Mouse (Mus musculus) heart, adult 2 months (tissue): Measurements from ENCODE around the gene Angptl4. TPM values are rescaled to one million over a fixed set of nuclear protein-coding genes. Genes with fewer than 3 reads are reported as not detected.

Experiments used
- DNase-seq, 2 experiments: peaks; one replicate each; pipeline ENCODE4 v3.0.0; 2021
- H3K27ac ChIP-seq: fragments of 200-600 bp; 2 replicates; pipeline ENCODE4 v1.8.1; 2022
- H3K27me3 ChIP-seq: fragments of 200-500 bp; 2 replicates; pipeline ENCODE4 v1.6.1; 2012; ENCODE audit warnings: mild to moderate bottlenecking, low read length, inconsistent platforms, mixed read lengths; ENCODE audit not compliant: control insufficient read depth, insufficient read depth
- H3K36me3 ChIP-seq: fragments of 200-500 bp; 2 replicates; pipeline ENCODE4 v1.6.1; 2012; ENCODE audit warnings: low read length, inconsistent platforms; ENCODE audit not compliant: control insufficient read depth, insufficient read depth
- H3K4me1 ChIP-seq: fragments of 200-500 bp; 2 replicates; pipeline ENCODE4 v1.6.1; 2011; ENCODE audit warnings: low read length; ENCODE audit not compliant: control insufficient read depth, insufficient read depth
- H3K4me3 ChIP-seq: fragments of 200-600 bp; 2 replicates; pipeline ENCODE4 v1.8.1; 2022
- H3K79me2 ChIP-seq: fragments of 200-500 bp; replicated peaks from 2 replicates; pipeline ENCODE4 v1.6.1; 2012; ENCODE audit warnings: mild to moderate bottlenecking, inconsistent platforms, low read length, moderate library complexity, mixed read lengths; ENCODE audit not compliant: control insufficient read depth, insufficient read depth
- H3K9ac ChIP-seq: fragments of 200-500 bp; 2 replicates; pipeline ENCODE4 v1.6.1; 2012; ENCODE audit warnings: low read depth, mild to moderate bottlenecking, control low read depth, inconsistent platforms, low read length, mixed read lengths
- CTCF ChIP-seq: fragments of 200-600 bp; IDR thresholded peaks from 2 replicates; pipeline ENCODE4 v1.8.1; 2022; ENCODE audit warnings: antibody characterized with exemption, mild to moderate bottlenecking, moderate library complexity
- EP300 ChIP-seq: fragments of 200-500 bp; IDR thresholded peaks from 2 replicates; pipeline ENCODE4 v1.6.1; 2011; ENCODE audit warnings: low read depth, low read length, control low read depth; ENCODE audit not compliant: insufficient read depth
- POLR2A ChIP-seq: fragments of 200-500 bp; IDR thresholded peaks from 2 replicates; pipeline ENCODE4 v1.6.1; 2011; ENCODE audit warnings: mild to moderate bottlenecking, low read depth, low read length, control low read depth; ENCODE audit not compliant: insufficient read depth
- WGBS: fragments of 180-500 bp; shearing (Covaris S2); methylation state at CpG from one replicate; pipeline ENCODE4 v1.1.7; 2018; 5-methylcytosine and 5-hydroxymethylcytosine counted together
- intact Hi-C: fragments of 180-260 bp; cut with DNase I; formaldehyde crosslinking; loops from one replicate; pipeline ENCODE4 v1.15.1; 2025
- polyA plus RNA-seq: library from polyadenylated mRNA; depleted of rRNA; stranded (reverse); fragments of >200 nt; gene quantifications from 2 replicates; pipeline ENCODE4 v1.2.3, GENCODE M21; 2012
- total RNA-seq, 2 experiments: library from RNA; stranded (reverse); gene quantifications; 2 replicates each; pipeline ENCODE4 v1.2.3; 2021

The Angptl4 gene
- total and polyA plus RNA-seq, 3 experiments = 4.7 to 18.9 (median 7.2) TPM

- TF ChIP-seq EP300 = no peak
- TF ChIP-seq POLR2A = no peak
- no peak for TF ChIP-seq CTCF
- no peaks in the 10 kb centered on the region for H3K79me2 ChIP-seq
- H3K36me3 ChIP-seq = peaks cover 8% of the 10 kb centered on the region
- peaks cover 27% of the 10 kb centered on the region for H3K4me1 ChIP-seq
- 9% methylated on average over 5 of the region's 5 CpGs for WGBS
- peak overlapping the region; percentile 49; the same call in 1 of the 2 replicates for H3K9ac ChIP-seq
- peak; percentile 33 to 44 for DNase-seq
- peak overlapping the region; percentile 88 for H3K27ac ChIP-seq
- peak overlapping the region; percentile 56 for H3K4me3 ChIP-seq
- intact Hi-C loops = no loop called here
- H3K27me3 ChIP-seq = no peaks in the 10 kb centered on the region
These were observed 1.2 kb downstream of the Angptl4 start for GRCm38 (mm10) chr17:33780431-33780830.

DNA sequence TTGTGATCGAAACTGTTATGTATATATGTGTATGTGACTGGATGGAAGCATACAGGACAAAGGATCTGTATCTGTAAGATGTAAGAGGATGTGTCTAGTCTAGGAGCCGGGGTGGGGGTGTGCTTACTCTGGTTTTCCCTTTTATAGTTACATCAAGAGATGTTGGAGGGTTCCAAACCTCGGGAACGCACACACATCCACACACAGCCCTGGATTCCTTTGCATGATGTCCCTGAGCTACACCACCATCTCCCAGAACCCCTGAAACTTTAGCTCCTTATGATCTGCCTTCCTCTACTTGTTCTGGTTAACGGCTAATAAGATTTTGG lies 1.7 kb downstream of the Angptl4 start:
- Histone ChIP-seq H3K4me3 (peak overlapping the region; percentile 56), H3K79me2 (no peaks in the 10 kb centered on the region), H3K27me3 (no peaks in the 10 kb centered on the region), H3K36me3 (peaks cover 8% of the 10 kb centered on the region), H3K27ac (peak overlapping the region; percentile 88), H3K9ac (no peak overlapping the region), H3K4me1 (peaks cover 27% of the 10 kb centered on the region)
- intact Hi-C loops = loop anchor here (2.0 kb wide), 1 partner anchor 23 kb away; no protein-coding TSS in a partner anchor
- DNase-seq = no peak
- 12% methylated on average over 5 of the region's 5 CpGs for WGBS
- no peak for TF ChIP-seq POLR2A
- TF ChIP-seq CTCF = no peak
- TF ChIP-seq EP300 = no peak

DNA sequence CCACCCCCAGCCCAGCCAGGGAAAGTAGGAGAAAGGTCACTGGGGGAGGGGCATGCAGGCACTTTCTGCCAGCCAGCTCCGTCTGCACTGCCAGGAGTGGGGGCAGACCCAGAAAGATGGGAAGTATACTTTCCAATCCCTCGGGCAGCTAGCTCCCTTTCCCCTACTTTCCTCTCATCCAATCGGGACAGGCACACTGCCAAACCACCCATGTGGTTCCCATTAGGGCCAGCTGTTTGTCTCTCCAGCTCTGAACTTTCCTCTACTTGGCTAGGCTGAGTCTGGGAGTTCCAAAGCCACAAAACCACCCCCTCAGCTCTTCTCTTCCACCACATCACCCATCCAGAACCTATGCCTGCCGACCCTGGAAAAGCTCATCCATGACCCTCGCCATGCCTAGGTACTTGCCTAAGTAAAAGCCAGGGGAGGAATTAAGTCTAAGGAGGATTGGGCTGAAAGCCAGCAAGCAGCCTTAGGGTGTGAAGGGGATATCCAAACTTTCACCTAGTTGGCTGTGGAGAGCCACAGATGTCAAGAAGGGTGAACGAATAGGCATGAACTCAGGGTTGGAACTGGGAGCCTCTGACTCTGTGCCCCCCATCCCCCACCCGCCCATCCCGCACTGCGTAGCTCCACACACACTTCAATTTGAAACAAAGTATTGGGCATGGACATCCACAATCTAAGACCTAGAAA lies 2.2 kb downstream of the Angptl4 start:
- Histone ChIP-seq H3K27ac (peak overlapping the region; percentile 88), H3K36me3 (peaks cover 8% of the 10 kb centered on the region), H3K27me3 (no peaks in the 10 kb centered on the region), H3K4me1 (peaks cover 27% of the 10 kb centered on the region), H3K79me2 (no peaks in the 10 kb centered on the region), H3K4me3 (peak overlapping the region; percentile 56), H3K9ac (no peak overlapping the region; the same call in 1 of the 2 replicates)
- intact Hi-C loops = loop anchor here (2.0 kb wide), 1 partner anchor 23 kb away; no protein-coding TSS in a partner anchor
- DNase-seq = peak; percentile 95 to 96
- peak; percentile 58; the same call in 1 of the 2 replicates for TF ChIP-seq POLR2A
- TF ChIP-seq EP300 = peak; percentile 98
- TF ChIP-seq CTCF = no peak
- WGBS = 5% methylated on average over 9 of the region's 9 CpGs

GRCm38 (mm10) chr17:33775287-33775686 lies 6.3 kb downstream of the Angptl4 start:
- intact Hi-C loops = no loop called here

GRCm38 (mm10) chr17:33774573-33775155 lies 7.0 kb downstream of the Angptl4 start:
- H3K27ac ChIP-seq = no peak overlapping the region
- 79% methylated on average over 8 of the region's 8 CpGs for WGBS
- DNase-seq = no peak
- H3K4me3 ChIP-seq = no peak overlapping the region
- no peaks in the 10 kb centered on the region for H3K27me3 ChIP-seq
- H3K4me1 ChIP-seq = peaks cover 8% of the 10 kb centered on the region
- no peak for TF ChIP-seq POLR2A
- TF ChIP-seq EP300 = no peak
- intact Hi-C loops = no loop called here
- no peak overlapping the region for H3K9ac ChIP-seq
- H3K79me2 ChIP-seq = no peaks in the 10 kb centered on the region
- H3K36me3 ChIP-seq = peaks cover 6% of the 10 kb centered on the region

More at GRCm38 (mm10) chr17:33775287-33775686, 6.3 kb downstream of the Angptl4 start:
- DNase-seq = no peak
- WGBS = 90% methylated on average over 4 of the region's 4 CpGs
- Histone ChIP-seq H3K27ac (no peak overlapping the region), H3K79me2 (no peaks in the 10 kb centered on the region), H3K27me3 (no peaks in the 10 kb centered on the region), H3K4me3 (no peak overlapping the region), H3K9ac (no peak overlapping the region), H3K4me1 (peaks cover 9% of the 10 kb centered on the region), H3K36me3 (peaks cover 8% of the 10 kb centered on the region)
- no peak for TF ChIP-seq EP300
- TF ChIP-seq POLR2A = no peak
- no peak for TF ChIP-seq CTCF

- H3K4me3 ChIP-seq = no peak overlapping the region
- no peak for DNase-seq
- TF ChIP-seq CTCF (no peak), EP300 (no peak), POLR2A (no peak)
- peaks cover 7% of the 10 kb centered on the region for H3K4me1 ChIP-seq
- no peaks in the 10 kb centered on the region for H3K27me3 ChIP-seq
- intact Hi-C loops = no loop called here
- no peaks in the 10 kb centered on the region for H3K79me2 ChIP-seq
- H3K36me3 ChIP-seq = peaks cover 6% of the 10 kb centered on the region
- H3K27ac ChIP-seq = no peak overlapping the region
- 82% methylated on average over 6 of the region's 6 CpGs for WGBS
- H3K9ac ChIP-seq = no peak overlapping the region
These were observed 7.6 kb downstream of the Angptl4 start for GRCm38 (mm10) chr17:33773871-33774572.
